Mouse (Mus musculus) cerebellum, postnatal 4 days (tissue): ENCODE results near the gene Zic4.

Experiments
- DNase-seq, 2 experiments: peaks; one replicate each; pipeline ENCODE4 v3.0.0; 2022; ENCODE audit warnings: low spot score in 2 of 2, mixed read lengths in 1 of 2

Gene Zic4

DNA sequence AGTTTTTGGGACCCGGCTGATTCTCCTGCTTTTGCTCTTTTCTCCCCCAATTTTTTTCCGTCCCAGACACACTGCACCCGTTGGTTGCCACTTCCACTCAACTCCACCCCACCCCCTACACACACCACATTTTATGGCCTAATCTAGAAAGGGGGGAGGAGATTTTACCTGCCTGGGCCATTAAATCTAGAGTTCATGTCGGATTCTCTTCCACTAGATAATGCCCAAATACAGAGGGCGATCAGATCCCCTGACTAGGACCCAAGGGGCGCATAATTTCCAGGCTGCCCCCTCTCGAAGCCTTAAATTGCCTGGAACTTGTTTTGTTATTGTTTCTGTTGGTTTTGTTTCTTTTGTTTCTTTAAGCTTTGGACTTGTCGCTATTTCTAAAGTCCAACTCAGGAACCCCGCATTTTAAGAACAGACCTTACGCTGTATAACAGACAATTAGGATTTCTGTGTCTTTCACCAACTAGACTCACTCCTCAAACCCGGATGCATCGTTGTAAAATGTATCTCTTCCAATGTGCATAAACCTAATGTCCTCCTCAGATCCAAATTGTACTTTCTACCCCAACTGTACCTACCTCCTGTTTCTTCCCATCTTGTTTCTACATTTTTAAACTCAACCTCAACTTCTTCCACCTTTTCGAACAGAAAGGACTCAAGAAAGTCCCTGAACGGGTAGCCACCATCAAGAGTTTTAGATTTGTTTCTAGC, 958 bp downstream of the Zic4 start:
- DNase-seq, result no peak

GRCm38 (mm10) chr9:91363814-91364126, 1.6 kb downstream of the Zic4 start:
- DNase-seq, result no peak

DNA sequence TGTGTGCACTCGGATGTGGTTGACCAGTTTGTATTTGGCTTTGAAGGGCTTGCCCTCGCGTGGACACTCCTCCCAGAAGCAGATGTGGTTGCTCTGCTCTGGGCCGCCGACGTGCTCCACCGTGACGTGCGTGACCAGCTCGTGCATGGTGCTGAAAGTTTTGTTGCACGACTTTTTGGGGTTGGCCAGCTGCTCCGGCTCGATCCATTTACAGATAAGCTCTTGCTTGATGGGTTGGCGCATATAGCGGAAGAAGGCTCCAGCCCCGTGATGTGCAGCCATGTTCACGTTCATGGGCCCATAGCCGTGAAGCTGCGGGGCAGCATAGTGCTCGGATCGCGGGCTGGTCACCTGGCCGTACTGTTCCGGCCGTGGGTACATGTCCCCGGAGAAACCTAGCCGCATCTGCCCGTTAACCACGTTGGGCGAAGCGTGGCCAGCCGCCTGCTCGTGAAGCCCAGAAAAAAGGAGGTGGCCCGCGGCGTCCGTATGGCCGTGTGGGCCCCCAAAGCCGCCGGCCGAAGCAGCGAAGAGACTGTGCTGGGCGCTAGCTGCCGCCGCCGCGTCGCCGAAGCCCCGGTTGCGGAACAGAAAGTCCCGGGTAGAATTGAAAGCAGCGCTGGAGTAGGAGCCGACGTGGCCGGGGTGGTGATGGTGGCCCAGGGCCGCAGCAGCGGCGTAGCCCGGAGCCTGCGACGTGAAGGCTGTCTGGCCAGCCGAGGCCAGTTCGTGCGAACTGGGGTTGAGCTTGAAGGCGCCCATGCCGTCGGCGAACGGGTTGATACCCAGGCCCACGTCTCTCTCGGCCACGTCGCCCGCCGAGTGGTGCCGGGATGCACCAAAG, 2.1 kb downstream of the Zic4 start:
- DNase-seq, result peak in 1 of 2 experiments; percentile 60

GRCm38 (mm10) chr9:91364971-91365501, 2.8 kb downstream of the Zic4 start:
- DNase-seq, result peak in 1 of 2 experiments; percentile 60

GRCm38 (mm10) chr9:91365664-91366063, 3.5 kb downstream of the Zic4 start, which contains the start of gene Zic1:
Zic1 (minus strand) TSS chr9:91365810.
- DNase-seq, result peak; percentile 65 to 89

DNA sequence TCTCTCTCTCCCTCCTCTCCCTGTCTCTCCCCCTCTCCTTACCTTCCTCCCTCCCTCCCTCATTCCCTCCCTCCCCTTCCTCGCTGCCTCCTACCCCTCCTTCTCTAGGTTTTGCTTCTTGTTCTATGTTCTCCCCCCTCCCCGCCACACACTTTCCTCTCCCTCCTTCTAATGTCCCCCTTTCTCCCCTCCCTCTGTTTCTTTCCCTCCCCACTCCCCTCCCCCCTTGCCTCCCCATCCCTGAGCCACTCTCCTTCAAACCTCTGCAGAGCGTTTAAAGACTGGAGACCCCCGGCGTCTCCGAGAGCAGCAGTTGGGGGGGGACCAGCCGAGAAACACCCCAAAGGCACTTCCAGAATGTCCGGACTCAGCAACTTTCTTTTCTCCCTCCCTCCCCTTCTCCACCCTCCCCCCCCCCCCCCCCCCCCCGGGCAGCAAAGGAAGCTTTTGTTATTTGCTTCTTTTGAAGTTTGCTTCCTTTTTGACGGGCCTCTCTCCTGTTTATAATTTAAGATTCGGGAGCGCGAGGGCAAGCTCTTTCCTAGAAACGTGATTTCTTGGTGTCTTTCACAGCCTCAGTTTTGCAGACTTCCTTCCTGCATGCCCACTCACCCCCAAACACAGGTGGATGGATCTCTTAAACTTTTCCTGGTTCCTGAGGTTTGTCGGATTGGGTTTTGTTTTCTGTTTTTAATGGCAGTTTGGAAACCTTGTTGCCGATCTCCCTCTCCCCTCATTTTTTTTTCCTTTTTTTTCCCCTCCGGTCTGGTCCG, 4.2 kb downstream of the Zic4 start:
- peak in 1 of 2 experiments; percentile 60 for DNase-seq

GRCm38 (mm10) chr9:91366999-91367811, 5.0 kb downstream of the Zic4 start:
- peak in 1 of 2 experiments; percentile 34 for DNase-seq

GRCm38 (mm10) chr9:91368150-91368549, 5.9 kb downstream of the Zic4 start:
- peak in 1 of 2 experiments; percentile 39 for DNase-seq

GRCm38 (mm10) chr9:91368946-91369292, 6.7 kb downstream of the Zic4 start:
- DNase-seq, result no peak

- DNase-seq, result peak in 1 of 2 experiments; percentile 60
Observed at GRCm38 (mm10) chr9:91369293-91369991, 7.2 kb downstream of the Zic4 start.

DNA sequence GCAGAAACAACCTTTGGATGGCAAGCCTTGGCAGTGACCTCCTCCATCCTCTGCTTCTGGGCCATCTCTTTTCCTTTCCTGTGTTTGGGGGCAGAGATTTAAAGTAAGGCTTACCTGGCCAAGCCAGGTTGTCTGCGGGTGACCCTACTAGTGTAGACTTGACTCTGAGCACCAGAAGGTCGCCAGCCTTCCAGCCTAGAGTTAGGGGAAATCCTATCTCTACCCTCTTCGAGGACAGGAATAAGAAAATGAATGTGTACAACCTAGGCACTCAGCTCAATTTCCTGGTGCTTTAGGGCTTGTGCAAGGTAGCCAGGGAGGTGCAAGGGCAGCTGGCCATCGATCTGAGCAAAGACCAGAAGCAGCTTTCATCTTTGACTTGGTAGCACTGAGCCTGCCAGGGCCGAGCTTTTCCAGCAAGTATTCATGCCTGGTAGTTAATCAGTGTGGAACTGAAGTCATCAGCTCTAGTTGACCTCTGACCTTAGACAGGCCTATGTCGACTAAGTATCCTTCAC, 8.0 kb downstream of the Zic4 start:
- DNase-seq, result peak in 1 of 2 experiments; percentile 22

DNA sequence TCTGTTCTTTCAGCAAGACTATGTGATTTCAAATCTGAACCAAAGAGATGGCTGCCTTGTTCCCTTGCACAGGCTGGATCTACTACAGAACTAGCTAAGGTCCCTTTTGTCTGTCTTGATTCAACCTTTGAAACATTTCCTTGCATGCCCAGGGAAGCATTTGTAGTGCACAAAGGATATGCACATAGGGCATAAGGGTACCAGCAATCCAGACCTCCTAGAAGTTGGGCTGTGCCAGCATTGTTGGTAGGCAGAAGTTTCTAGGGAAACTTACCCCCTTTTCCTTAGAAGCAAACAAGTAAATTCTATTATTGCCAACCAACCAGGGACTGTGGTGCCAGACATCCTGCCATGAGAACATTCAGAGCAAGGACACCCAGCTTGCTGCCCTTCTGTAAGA, 8.8 kb downstream of the Zic4 start:
- peak in 1 of 2 experiments; percentile 21 for DNase-seq

- DNase-seq, result no peak
Observed at GRCm38 (mm10) chr9:91371608-91372007, 9.4 kb downstream of the Zic4 start.

GRCm38 (mm10) chr9:91373811-91374575, 11.8 kb downstream of the Zic4 start:
- DNase-seq, result peak in 1 of 2 experiments; percentile 32

DNA sequence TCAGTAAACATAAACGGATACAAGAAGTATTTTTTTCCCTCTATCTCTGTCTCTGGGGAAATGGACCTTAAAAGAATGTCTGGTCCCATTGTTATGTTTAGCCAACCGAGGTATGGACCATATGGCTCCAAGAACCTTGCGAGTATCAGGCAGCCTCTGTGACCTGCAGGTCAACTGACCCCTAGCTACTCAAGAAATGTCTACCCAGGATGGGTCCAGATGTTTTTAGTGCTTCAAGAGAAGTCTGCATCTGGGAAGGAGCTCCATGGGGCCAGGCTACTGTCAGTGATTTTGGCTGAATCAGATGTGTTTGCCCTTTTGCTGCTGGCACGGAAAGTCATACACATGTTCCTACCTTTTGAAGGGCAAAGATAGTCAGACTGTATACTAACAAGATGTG, 12.5 kb downstream of the Zic4 start:
- DNase-seq, result no peak

GRCm38 (mm10) chr9:91377036-91377872, 15.0 kb downstream of the Zic4 start:
- DNase-seq, result peak in 1 of 2 experiments; percentile 49

DNA sequence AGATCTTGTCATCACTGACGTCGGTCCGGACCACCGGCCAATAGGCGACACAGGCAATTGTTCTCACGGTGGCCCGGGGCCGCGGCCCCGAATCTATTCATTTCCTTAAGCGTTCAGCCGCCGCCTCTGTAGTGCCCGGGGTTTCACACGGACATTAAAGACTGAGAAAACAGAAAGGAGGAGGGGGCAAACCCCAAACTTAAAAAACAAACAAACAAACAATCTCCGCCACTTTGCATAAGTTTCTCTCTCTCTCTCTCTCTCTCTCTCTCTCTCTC, 15.6 kb downstream of the Zic4 start:
- DNase-seq, result peak in 1 of 2 experiments; percentile 78

DNA sequence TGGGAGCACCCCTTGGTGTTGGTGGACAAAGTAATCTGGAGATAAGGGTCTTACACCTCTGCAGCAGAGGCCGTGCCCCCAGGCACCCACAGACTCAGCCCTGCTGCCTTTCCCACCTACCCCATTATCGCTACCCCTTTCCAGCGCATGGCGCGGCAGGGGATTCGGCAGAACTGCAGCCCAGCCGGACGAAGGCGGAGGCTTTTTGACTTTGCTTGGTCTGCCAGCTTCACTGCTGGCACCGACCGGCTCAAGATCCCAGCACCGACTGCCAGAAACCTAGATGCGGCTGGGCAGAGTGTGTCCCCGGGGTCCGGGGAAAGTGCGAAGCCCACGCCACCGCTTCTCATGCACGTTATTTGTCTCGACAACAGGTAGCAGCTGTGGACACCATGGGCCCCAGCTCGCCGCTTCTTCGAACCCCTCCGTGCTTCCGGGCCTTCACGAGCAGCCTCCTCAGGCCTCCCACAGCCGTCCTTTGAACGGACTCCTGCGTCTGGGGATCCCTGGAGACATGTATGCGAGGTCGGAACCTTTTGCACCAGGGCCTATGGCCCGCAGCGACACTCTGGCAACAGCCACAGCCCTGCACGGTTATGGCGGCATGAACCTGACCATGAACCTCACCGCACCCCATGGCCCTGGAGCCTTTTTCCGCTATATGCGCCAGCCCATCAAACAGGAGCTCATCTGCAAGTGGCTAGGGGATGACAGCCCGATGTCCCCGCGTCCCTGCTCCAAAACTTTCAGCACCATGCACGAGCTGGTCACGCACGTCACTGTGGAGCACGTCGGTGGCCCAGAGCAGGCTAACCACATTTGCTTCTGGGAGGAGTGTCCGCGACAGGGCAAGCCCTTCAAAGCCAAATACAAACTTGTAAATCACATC, 16.4 kb downstream of the Zic4 start:
- peak in 1 of 2 experiments; percentile 72 for DNase-seq
